Mouse (Mus musculus) myocyte (in vitro differentiated cells): ENCODE results near the gene Macrod2. TPM values are rescaled to one million over a fixed set of nuclear protein-coding genes. Genes with fewer than 3 reads are reported as not detected.

Experiments
- H3K27me3 ChIP-seq: one replicate; pipeline ENCODE4 v1.6.1; 2011; ENCODE audit not compliant: control insufficient read depth, insufficient read depth, insufficient read length
- H3K36me3 ChIP-seq: one replicate; pipeline ENCODE4 v1.6.1; 2011; ENCODE audit not compliant: control insufficient read depth, insufficient read depth
- H3K4me2 ChIP-seq: one replicate; pipeline ENCODE4 v1.6.1; 2011; ENCODE audit warnings: low read depth, control low read depth
- H3K4me3 ChIP-seq: one replicate; pipeline ENCODE4 v1.5.1; 2011; ENCODE audit warnings: mild to moderate bottlenecking, control low read depth, moderate library complexity
- H3K79me2 ChIP-seq: one replicate; pipeline ENCODE4 v1.6.1; 2011; ENCODE audit not compliant: control insufficient read depth, insufficient read depth
- H3ac ChIP-seq: one replicate; pipeline ENCODE4 v1.6.1; 2011; ENCODE audit not compliant: control insufficient read depth, insufficient read length
- CEBPB ChIP-seq: IDR thresholded peaks from 2 replicates; pipeline ENCODE4 v1.6.1; 2011; ENCODE audit warnings: mild to moderate bottlenecking, moderate library complexity; ENCODE audit not compliant: poor library complexity, insufficient read depth, severe bottlenecking
- E2F4 ChIP-seq: IDR thresholded peaks from one replicate; pipeline ENCODE4 v1.6.1; 2011; ENCODE audit warnings: mild to moderate bottlenecking, control low read depth, moderate library complexity; ENCODE audit not compliant: insufficient read depth
- MAX ChIP-seq: IDR thresholded peaks from one replicate; pipeline ENCODE4 v1.6.1; 2011; ENCODE audit warnings: low read depth, mild to moderate bottlenecking, control low read depth
- MYOD1 ChIP-seq, 3 experiments: IDR thresholded peaks; one replicate each; pipeline ENCODE4 v1.6.1; 2011; ENCODE audit warnings: control low read depth in 2 of 3, low read depth in 2 of 3, mild to moderate bottlenecking in 2 of 3, moderate library complexity in 1 of 3; ENCODE audit not compliant: insufficient read length in 2 of 3, control insufficient read depth in 1 of 3
- MYOG ChIP-seq, 3 experiments: IDR thresholded peaks; one replicate each; pipeline ENCODE4 v1.6.1; 2011; ENCODE audit warnings: control low read depth in 2 of 3, low read depth in 2 of 3, mild to moderate bottlenecking in 2 of 3; ENCODE audit not compliant: insufficient read length in 2 of 3, control insufficient read depth in 1 of 3, insufficient read depth in 1 of 3
- POLR2A ChIP-seq: IDR thresholded peaks from one replicate; pipeline ENCODE4 v1.6.1; 2011; ENCODE audit warnings: low read depth, mild to moderate bottlenecking, control low read depth, moderate library complexity; ENCODE audit not compliant: insufficient read length
- POLR2AphosphoS2 ChIP-seq: IDR thresholded peaks from one replicate; pipeline ENCODE4 v1.6.1; 2011; ENCODE audit warnings: low read depth, control low read depth; ENCODE audit not compliant: insufficient read length
- REST ChIP-seq: IDR thresholded peaks from one replicate; pipeline ENCODE4 v1.6.1; 2011; ENCODE audit warnings: mild to moderate bottlenecking, control low read depth, moderate library complexity; ENCODE audit not compliant: insufficient read depth, insufficient read length
- SRF ChIP-seq: IDR thresholded peaks from one replicate; pipeline ENCODE4 v1.6.1; 2011; ENCODE audit warnings: low read depth; ENCODE audit not compliant: control insufficient read depth, insufficient read length
- TCF12 ChIP-seq: IDR thresholded peaks from one replicate; pipeline ENCODE4 v1.6.1; 2011; ENCODE audit warnings: mild to moderate bottlenecking, control low read depth; ENCODE audit not compliant: poor library complexity, insufficient read depth, severe bottlenecking
- TCF3 ChIP-seq: IDR thresholded peaks from one replicate; pipeline ENCODE4 v1.6.1; 2011; ENCODE audit warnings: low read depth, control low read depth; ENCODE audit not compliant: insufficient read length
- USF1 ChIP-seq: IDR thresholded peaks from one replicate; pipeline ENCODE4 v1.6.1; 2011; ENCODE audit warnings: low read depth, mild to moderate bottlenecking, control low read depth, moderate library complexity
- polyA plus RNA-seq: library from polyadenylated mRNA; unstranded; fragments of >200 nt; fragmentation: generic; extraction: Trizol; gene quantifications from one replicate; pipeline ENCODE4 v1.2.1, GENCODE M21; 2012; ENCODE audit warnings: missing spikeins

Macrod2 gene
- polyA plus RNA-seq, 1 experiment: 0.96 TPM

- H3K4me2 ChIP-seq: no peak overlapping the region
- H3K4me3 ChIP-seq: no peak overlapping the region
- TF ChIP-seq MYOD1 (IDR thresholded peaks at IDR 0.05; ENCODE audit: control insufficient read depth in 1 of 3, insufficient read length in 2 of 3, low read depth in 2 of 3): no peak
- no peak for TF ChIP-seq MYOG (IDR thresholded peaks at IDR 0.05; ENCODE audit: control insufficient read depth in 1 of 3, insufficient read depth in 1 of 3, insufficient read length in 2 of 3, low read depth in 2 of 3)
- TF ChIP-seq MAX: no peak
- TF ChIP-seq TCF3: no peak
- TF ChIP-seq POLR2AphosphoS2: no peak
- no peak for TF ChIP-seq SRF
- TF ChIP-seq POLR2A: no peak
- no peak for TF ChIP-seq USF1
- TF ChIP-seq TCF12: no peak
- no peak for TF ChIP-seq E2F4
- TF ChIP-seq CEBPB: no peak
- no peak for TF ChIP-seq REST
- H3ac ChIP-seq: no peak overlapping the region
- H3K36me3 ChIP-seq: no peaks in the 10 kb centered on the region
- H3K79me2 ChIP-seq: no peaks in the 10 kb centered on the region
- no peaks in the 10 kb centered on the region for H3K27me3 ChIP-seq
Observed at GRCm38 (mm10) chr2:142294831-142295230, 1899.7 kb downstream of the Macrod2 start.

- Histone ChIP-seq H3K79me2 (no peaks in the 10 kb centered on the region), H3K4me3 (no peak overlapping the region), H3K4me2 (no peak overlapping the region), H3K27me3 (no peaks in the 10 kb centered on the region), H3K36me3 (no peaks in the 10 kb centered on the region), H3ac (no peak overlapping the region)
- TF ChIP-seq E2F4 (no peak), CEBPB (no peak), SRF (no peak), MAX (no peak), POLR2A (no peak), TCF12 (no peak), POLR2AphosphoS2 (no peak), USF1 (no peak), MYOD1 (IDR thresholded peaks at IDR 0.05; ENCODE audit: control insufficient read depth in 1 of 3, insufficient read length in 2 of 3, low read depth in 2 of 3) (no peak), MYOG (IDR thresholded peaks at IDR 0.05; ENCODE audit: control insufficient read depth in 1 of 3, insufficient read depth in 1 of 3, insufficient read length in 2 of 3, low read depth in 2 of 3) (no peak), TCF3 (no peak), REST (no peak)
Observed at GRCm38 (mm10) chr2:142303098-142303911, 1908.2 kb downstream of the Macrod2 start.

- Histone ChIP-seq H3K4me3 (no peak overlapping the region), H3K36me3 (no peaks in the 10 kb centered on the region), H3ac (no peak overlapping the region), H3K27me3 (no peaks in the 10 kb centered on the region), H3K4me2 (no peak overlapping the region), H3K79me2 (no peaks in the 10 kb centered on the region)
- no peak for TF ChIP-seq REST
- no peak for TF ChIP-seq MYOG (IDR thresholded peaks at IDR 0.05; ENCODE audit: control insufficient read depth in 1 of 3, insufficient read depth in 1 of 3, insufficient read length in 2 of 3, low read depth in 2 of 3)
- no peak for TF ChIP-seq POLR2AphosphoS2
Observed at GRCm38 (mm10) chr2:142303912-142304182, 1908.7 kb downstream of the Macrod2 start.

- no peaks in the 10 kb centered on the region for H3K27me3 ChIP-seq
- no peaks in the 10 kb centered on the region for H3K36me3 ChIP-seq
- no peak overlapping the region for H3ac ChIP-seq
- no peak overlapping the region for H3K4me3 ChIP-seq
- H3K79me2 ChIP-seq: no peaks in the 10 kb centered on the region
- TF ChIP-seq MAX (no peak), MYOG (IDR thresholded peaks at IDR 0.05; ENCODE audit: control insufficient read depth in 1 of 3, insufficient read depth in 1 of 3, insufficient read length in 2 of 3, low read depth in 2 of 3) (no peak), USF1 (no peak), CEBPB (no peak), SRF (no peak), E2F4 (no peak), POLR2AphosphoS2 (no peak), REST (no peak), POLR2A (no peak), TCF12 (no peak), MYOD1 (IDR thresholded peaks at IDR 0.05; ENCODE audit: control insufficient read depth in 1 of 3, insufficient read length in 2 of 3, low read depth in 2 of 3) (no peak), TCF3 (no peak)
- no peak overlapping the region for H3K4me2 ChIP-seq
Observed at GRCm38 (mm10) chr2:142323158-142323557, 1928.0 kb downstream of the Macrod2 start.

- no peak overlapping the region for H3K4me3 ChIP-seq
- no peak overlapping the region for H3ac ChIP-seq
- TF ChIP-seq SRF (no peak), REST (no peak), POLR2AphosphoS2 (no peak)
- no peaks in the 10 kb centered on the region for H3K36me3 ChIP-seq
- no peaks in the 10 kb centered on the region for H3K27me3 ChIP-seq
- H3K4me2 ChIP-seq: no peak overlapping the region
- H3K79me2 ChIP-seq: no peaks in the 10 kb centered on the region
Observed at GRCm38 (mm10) chr2:142326737-142327136, 1931.6 kb downstream of the Macrod2 start.
